Mouse (Mus musculus): Measurements from ENCODE around the gene Phf5a. TPM values are rescaled to one million over a fixed set of nuclear protein-coding genes. Genes with fewer than 3 reads are reported as not detected.

Gene Phf5a
- polyA plus RNA-seq (2012; rRNA removed): 42.3 and 72.6 TPM in 2 replicates
- polyA plus RNA-seq (2014; fragmentation: Nextera tagmentation; extraction: Ambion mirVana): 120 and 130 TPM in 2 replicates

DNA sequence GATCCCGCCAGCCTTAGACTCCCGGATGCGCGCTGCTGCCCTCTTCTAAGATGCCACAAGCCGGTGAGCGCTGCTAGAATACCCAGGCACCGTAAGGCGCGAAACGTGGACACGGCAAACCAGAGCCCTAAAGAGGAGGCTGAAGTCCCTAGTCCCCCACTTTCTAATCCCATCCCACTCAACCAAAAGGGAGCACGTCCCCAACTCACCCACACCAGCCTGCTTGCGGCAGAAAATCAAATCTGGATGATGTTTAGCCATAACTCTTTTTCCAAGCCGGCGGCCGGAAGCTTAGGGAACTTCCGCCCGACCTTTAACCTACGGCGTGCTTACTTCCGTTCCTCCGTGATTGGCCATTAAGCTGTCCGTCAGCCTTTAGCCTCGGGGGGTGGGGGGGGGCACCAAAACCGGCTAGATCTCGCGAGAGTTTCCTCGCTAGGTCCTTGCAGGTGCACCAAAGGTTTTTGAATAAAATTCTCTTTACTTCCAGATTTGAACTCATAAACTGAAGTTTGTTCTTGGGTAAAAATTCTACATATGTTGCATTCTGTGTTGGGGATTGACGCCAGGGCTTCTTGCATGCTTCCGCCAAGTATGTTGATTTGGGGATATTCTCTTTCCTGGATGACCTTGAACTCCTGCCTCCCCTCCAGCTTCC is at the start of gene Phf5a:
Gene Phf5a, minus strand, starts transcription at position 308 of the 658 bp plus-strand sequence.
- peak within 1 kb of the TSS; percentile 95 for H3K27ac ChIP-seq
- WGBS (ENCODE audit: insufficient replicate concordance): under 1% methylated on average over 30 of the region's 30 CpGs

DNA sequence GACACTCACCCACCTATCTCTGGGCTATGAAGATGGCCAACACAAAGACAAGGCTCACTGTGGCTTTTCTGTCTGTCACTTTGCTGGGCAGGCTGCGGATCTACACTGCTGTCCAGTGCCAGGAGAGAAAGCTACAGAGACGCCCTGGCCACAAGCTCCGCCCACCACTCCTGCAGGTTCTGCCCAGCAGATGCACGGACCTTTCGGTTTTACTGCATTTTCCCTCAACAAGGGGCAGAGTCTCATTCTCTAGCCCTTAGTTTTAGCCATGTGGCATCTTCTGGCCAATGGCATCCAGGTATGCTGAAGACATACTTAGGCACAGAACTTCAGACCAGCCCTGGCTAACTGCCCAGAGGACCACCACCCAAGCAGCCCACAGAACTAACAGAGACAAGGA is 49.5 kb upstream of the Phf5a start:
- H3K4me2 ChIP-seq (ENCODE audit: low read depth): no peak overlapping the region

More for the DNA sequence above, at the start of gene Phf5a:
- Histone ChIP-seq H3K27me3 (ENCODE audit: control insufficient read depth, insufficient read depth, low read length) (no peaks in the 10 kb centered on the region), H3K4me1 (replicated peaks; ENCODE audit: control insufficient read depth in 2 of 2, insufficient read depth in 2 of 2, low read length in 1 of 2) (peaks cover 17 to 20% of the 10 kb centered on the region in 2 experiments), H3K9me3 (ENCODE audit: control insufficient read depth, low read length) (no peaks in the 10 kb centered on the region), H3K36me3 (replicated peaks; ENCODE audit: control insufficient read depth, insufficient read depth, low read depth) (peaks cover 41% of the 10 kb centered on the region), H3K4me3 (ENCODE audit: insufficient read depth in 1 of 2, low read depth in 2 of 2, low read length in 2 of 2) (peak within 1 kb of the TSS; percentile 75 to 80), H3K4me2 (ENCODE audit: low read depth) (peak within 1 kb of the TSS; percentile 84), H3K9ac (replicated peaks) (peak within 1 kb of the TSS; percentile 75)
- ATAC-seq (ENCODE audit: insufficient read depth): peak; percentile 87
- TF ChIP-seq CTCF (IDR thresholded peaks at IDR 0.05; ENCODE audit: low read depth) (no peak), EP300 (IDR thresholded peaks at IDR 0.05; ENCODE audit: low read depth) (peak; percentile 93)
- DNase-seq (ENCODE audit: low read depth in 3 of 3, low spot score in 3 of 3): peak; percentile 95 to 96 (median 95)

DNA sequence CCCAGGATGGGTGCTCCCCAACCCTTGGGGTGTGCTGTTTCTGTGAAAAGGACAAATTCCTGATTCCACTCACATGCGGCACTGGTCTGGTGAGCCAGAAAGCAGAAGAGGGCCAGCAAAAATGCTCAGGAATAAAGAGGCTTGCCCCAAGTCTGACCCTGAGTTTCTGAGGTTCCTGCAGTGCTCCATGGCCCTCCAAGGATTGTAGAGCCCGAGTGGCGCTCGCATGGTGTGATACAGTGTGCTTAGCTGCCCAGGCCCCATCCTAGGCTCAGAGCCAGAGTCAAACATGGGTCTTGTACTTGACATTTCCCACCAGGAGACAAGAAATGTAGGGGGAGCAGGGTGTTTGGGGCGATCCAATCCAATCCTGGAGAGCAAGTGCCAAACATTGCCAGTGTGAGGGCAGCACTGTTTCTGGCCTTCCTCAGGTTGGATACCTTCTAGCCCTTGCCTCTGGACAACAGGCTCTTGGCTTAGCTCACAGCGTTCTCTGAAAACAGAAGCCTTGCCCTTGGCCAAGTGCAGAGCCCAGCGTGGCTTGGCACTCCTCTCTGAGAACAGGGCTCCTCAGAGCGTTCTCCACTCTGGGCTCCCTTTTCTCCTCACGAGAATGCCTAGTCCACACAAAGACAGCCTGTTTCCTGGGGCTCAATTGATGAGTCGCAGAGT is 49.0 kb upstream of the Phf5a start:
- no peak for ATAC-seq (ENCODE audit: insufficient read depth)
- Histone ChIP-seq H3K4me2 (ENCODE audit: low read depth) (no peak overlapping the region), H3K9me3 (ENCODE audit: control insufficient read depth, low read length) (no peaks in the 10 kb centered on the region), H3K27me3 (ENCODE audit: control insufficient read depth, insufficient read depth, low read length) (no peaks in the 10 kb centered on the region), H3K4me3 (ENCODE audit: insufficient read depth in 1 of 2, low read depth in 2 of 2, low read length in 2 of 2) (no peak overlapping the region), H3K9ac (replicated peaks) (no peak overlapping the region), H3K36me3 (replicated peaks; ENCODE audit: control insufficient read depth, insufficient read depth, low read depth) (peaks cover 6% of the 10 kb centered on the region), H3K27ac (no peak overlapping the region), H3K4me1 (replicated peaks; ENCODE audit: control insufficient read depth in 2 of 2, insufficient read depth in 2 of 2, low read length in 1 of 2) (peaks cover 11 to 17% of the 10 kb centered on the region in 2 experiments; a peak in 3 of 4 replicates)
- DNase-seq (ENCODE audit: low read depth in 3 of 3, low spot score in 3 of 3): no peak
- TF ChIP-seq EP300 (IDR thresholded peaks at IDR 0.05; ENCODE audit: low read depth) (no peak), CTCF (IDR thresholded peaks at IDR 0.05; ENCODE audit: low read depth) (no peak)
- 80% methylated on average over 10 of the region's 10 CpGs for WGBS (ENCODE audit: insufficient replicate concordance)

More for the DNA sequence above, 49.5 kb upstream of the Phf5a start:
- Histone ChIP-seq H3K27ac (no peak overlapping the region), H3K9ac (replicated peaks) (no peak overlapping the region), H3K27me3 (ENCODE audit: control insufficient read depth, insufficient read depth, low read length) (no peaks in the 10 kb centered on the region), H3K36me3 (replicated peaks; ENCODE audit: control insufficient read depth, insufficient read depth, low read depth) (peaks cover 6% of the 10 kb centered on the region), H3K4me1 (replicated peaks; ENCODE audit: control insufficient read depth in 2 of 2, insufficient read depth in 2 of 2, low read length in 1 of 2) (peaks cover 11 to 17% of the 10 kb centered on the region in 2 experiments; a peak in 3 of 4 replicates), H3K4me3 (ENCODE audit: insufficient read depth in 1 of 2, low read depth in 2 of 2, low read length in 2 of 2) (no peak overlapping the region), H3K9me3 (ENCODE audit: control insufficient read depth, low read length) (no peaks in the 10 kb centered on the region)
- DNase-seq (ENCODE audit: low read depth in 3 of 3, low spot score in 3 of 3) (no peak), ATAC-seq (ENCODE audit: insufficient read depth) (no peak)
- no peak for TF ChIP-seq EP300 (IDR thresholded peaks at IDR 0.05; ENCODE audit: low read depth)
- no peak for TF ChIP-seq CTCF (IDR thresholded peaks at IDR 0.05; ENCODE audit: low read depth)
- WGBS (ENCODE audit: insufficient replicate concordance): 68% methylated on average over 5 of the region's 5 CpGs

DNA sequence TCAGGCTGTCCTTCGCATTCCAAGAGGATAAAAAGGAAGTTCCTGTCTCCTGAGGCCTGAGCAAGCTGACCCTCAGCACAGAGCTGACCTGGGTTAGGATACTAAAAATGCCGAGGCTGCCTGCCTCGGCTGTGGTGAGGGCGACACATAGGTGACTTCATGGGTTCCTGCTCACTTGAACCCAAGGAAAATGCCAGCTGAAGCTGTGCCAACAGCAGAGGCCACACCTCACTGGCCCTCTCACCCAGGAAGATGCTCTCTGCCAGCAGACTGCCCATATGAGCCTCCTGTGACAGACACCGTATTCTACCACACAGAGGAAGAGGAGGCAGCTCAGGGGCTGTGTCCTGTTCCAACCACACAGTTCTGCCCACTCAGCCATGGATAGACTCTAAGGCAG is 47.4 kb upstream of the Phf5a start:
- H3K4me3 ChIP-seq (ENCODE audit: insufficient read depth in 1 of 2, low read depth in 2 of 2, low read length in 2 of 2): no peak overlapping the region
- DNase-seq (ENCODE audit: low read depth in 3 of 3, low spot score in 3 of 3) (no peak), ATAC-seq (ENCODE audit: insufficient read depth) (no peak)
- H3K27me3 ChIP-seq (ENCODE audit: control insufficient read depth, insufficient read depth, low read length): no peaks in the 10 kb centered on the region
- 77% methylated on average over 5 of the region's 5 CpGs for WGBS (ENCODE audit: insufficient replicate concordance)
- H3K36me3 ChIP-seq (replicated peaks; ENCODE audit: control insufficient read depth, insufficient read depth, low read depth): peaks cover 22% of the 10 kb centered on the region
- H3K9me3 ChIP-seq (ENCODE audit: control insufficient read depth, low read length): no peaks in the 10 kb centered on the region
- peaks cover 5 to 15% of the 10 kb centered on the region in 2 experiments; a peak in 3 of 4 replicates for H3K4me1 ChIP-seq (replicated peaks; ENCODE audit: control insufficient read depth in 2 of 2, insufficient read depth in 2 of 2, low read length in 1 of 2)
- no peak overlapping the region for H3K9ac ChIP-seq (replicated peaks)
- no peak overlapping the region for H3K27ac ChIP-seq
- no peak overlapping the region for H3K4me2 ChIP-seq (ENCODE audit: low read depth)
- no peak for TF ChIP-seq EP300 (IDR thresholded peaks at IDR 0.05; ENCODE audit: low read depth)
- no peak for TF ChIP-seq CTCF (IDR thresholded peaks at IDR 0.05; ENCODE audit: low read depth)
